Mouse (Mus musculus): ENCODE measurements around the gene Slc38a3.
A peak's percentile ranks its signal among the peaks of the same experiment; 100 is the strongest.

Gene Slc38a3

DNA sequence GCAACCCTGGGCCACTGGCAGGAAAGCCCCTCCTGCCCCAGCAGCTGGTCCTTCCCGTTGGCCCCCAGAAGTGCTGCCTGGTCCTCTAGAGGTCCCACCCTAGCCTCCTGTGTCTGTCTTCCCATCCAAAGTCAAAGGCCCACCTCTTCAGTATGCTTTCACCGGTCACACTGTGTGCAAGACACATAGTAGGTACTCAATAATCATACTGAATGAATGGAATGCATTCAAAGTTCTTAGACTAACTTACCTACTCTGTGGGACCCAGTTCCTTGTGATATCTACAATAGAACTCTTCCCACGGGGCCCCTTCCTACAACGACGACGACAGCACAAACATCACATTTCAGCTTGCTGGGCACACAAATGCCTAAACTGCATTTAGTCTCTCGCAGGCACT is 4.0 kb downstream of the Slc38a3 start:
- DNase-seq (ENCODE audit: low spot score): no peak

- no peak for DNase-seq (ENCODE audit: low spot score)
Observed at GRCm38 (mm10) chr9:107663525-107663924, 5.8 kb downstream of the Slc38a3 start.

DNA sequence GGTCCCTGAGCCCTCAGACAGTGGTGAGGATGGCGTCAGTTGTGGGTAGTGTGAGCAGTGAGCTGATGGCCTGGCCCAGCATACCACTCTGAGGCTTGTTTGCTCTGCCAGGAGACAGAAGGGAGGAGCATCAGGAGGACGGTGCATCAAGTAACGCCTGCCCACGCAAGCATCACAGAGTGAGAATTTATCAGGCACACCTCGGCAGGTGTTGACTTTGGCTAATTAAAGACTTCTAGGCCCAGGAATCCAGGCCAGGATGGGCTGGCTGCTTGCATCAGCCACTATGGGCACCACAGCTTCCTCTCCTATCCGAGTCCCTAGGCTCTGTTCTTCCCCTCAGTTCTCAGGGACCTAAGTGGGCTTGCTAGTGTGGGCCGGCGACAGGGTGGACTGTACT is 7.0 kb downstream of the Slc38a3 start:
- no peak for DNase-seq (ENCODE audit: low spot score)

- DNase-seq (ENCODE audit: low spot score): no peak
Observed at GRCm38 (mm10) chr9:107660777-107661176, 8.6 kb downstream of the Slc38a3 start.

- DNase-seq (ENCODE audit: low spot score): no peak
Observed at GRCm38 (mm10) chr9:107659961-107660360, 9.4 kb downstream of the Slc38a3 start.

- DNase-seq (ENCODE audit: low spot score): no peak
Observed at GRCm38 (mm10) chr9:107659551-107659950, 9.8 kb downstream of the Slc38a3 start.

DNA sequence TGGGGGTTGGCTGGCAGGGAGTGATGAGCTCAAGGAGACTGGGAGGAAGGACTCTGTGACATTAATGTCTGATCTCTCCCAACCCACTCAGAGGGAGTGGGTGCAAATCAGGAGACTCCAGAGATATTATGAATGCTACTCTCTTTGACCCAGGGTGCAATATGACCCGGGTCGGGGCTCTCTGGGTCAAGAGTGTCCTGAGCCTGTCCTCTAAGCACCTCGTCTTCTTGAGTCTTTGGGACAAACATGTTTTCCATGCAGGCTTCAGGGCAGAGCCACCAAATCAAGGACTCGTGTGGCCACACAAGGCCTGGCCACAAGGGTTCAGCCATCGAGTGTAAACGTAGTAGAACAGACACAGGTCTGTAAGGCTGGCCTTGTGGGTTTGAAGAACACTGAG is 11.2 kb downstream of the Slc38a3 start:
- DNase-seq (ENCODE audit: low spot score): no peak

GRCm38 (mm10) chr9:107657144-107657543 is 12.2 kb downstream of the Slc38a3 start:
- DNase-seq (ENCODE audit: low spot score): no peak

DNA sequence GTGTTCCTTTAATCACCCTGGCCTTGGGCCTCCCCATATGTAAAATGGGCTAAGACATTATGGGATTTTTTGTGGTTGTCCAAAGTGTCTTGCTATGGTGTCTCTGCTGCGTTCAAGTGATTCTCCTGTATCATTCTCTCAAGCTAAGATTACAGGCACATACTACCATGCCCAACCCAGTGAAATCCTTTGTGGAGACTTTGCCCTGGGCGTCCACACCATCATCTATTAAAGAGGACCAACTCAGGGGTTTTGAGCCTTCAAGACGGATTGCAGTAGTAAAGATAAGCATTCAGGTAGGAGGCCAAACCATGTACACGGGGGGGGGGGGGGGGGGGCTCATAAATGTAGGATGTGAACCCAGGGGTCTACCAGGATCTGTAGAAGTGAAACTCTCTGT is 14.7 kb downstream of the Slc38a3 start:
- no peak for DNase-seq (ENCODE audit: low spot score)

- no peak for DNase-seq (ENCODE audit: low spot score)
Observed at GRCm38 (mm10) chr9:107653474-107653873, 15.9 kb downstream of the Slc38a3 start.

DNA sequence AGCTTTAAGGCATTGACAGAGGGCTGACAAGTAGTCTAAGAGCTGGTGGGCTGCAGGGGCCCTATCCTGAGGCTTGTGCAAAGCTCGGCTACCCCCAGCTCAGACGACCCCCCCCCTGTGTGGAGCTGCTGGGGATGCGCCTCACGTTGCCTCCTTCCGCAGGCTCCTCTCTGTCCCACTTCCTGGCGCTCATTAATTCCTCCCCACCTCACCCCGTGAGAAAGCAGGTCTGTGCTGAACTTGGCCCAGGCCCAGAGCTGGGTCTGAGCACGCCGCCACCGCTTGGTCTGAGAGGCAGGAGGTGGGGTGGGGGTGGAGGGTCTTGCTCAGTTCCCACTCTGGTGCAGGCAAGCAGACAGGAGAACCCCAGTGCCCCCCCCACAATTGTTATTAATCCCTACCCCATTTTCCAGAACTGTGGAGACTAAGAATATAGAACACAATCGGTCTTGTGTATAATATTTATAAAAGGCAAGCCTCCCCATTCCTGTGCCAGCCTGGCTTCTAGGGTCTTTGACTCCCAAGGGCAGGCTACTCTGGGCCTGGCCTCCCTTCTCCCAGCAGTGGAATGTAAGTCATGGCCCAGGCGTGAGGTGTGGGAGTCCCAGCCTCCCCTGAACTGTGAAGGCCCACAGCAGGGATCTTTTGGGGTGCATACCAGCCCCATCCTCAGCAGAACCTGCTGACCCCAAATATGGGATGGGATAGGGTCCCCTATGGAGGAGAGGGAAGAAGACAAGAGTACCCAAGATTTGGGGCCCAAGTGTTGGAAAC is 18.4 kb downstream of the Slc38a3 start:
- no peak for DNase-seq (ENCODE audit: low spot score)

DNA sequence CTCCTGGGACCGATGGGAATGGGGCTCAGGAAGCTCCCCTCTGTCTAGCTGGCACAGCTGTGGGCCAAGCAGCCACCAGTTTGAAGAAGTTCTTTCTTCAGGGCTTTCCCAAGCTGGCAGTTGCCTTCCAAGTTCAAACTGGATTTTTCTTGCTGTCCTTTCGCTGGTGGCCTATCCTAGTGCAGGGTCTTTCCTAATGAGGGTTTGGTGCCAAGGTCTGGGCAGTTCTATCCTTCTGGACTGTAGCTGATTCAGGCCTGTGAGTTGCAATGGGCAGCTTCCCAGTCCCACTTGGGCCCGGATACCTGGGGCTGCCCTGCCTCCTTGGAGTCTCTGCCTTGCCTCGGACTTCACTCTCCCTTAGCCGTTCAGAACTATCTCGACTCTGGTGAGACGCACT is 19.1 kb downstream of the Slc38a3 start:
- no peak for DNase-seq (ENCODE audit: low spot score)

DNA sequence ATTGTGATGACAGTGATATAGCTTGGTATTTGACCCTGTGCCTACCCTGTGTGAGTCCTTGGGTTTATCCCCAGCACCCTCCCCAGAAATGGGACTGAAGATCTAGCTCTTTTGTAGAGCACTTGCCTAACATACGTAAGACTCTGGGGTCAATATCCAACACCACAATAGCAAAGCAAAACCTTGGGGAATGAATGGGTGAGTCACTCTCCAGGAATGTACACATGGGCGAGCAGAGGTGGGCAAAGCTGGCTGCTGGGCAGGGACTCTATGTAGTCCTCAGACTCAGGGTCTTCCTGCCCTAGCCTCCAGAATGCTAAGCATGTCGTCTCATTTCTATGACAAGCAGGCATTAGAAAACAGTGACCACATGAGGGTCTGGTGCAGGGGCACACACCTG is 20.6 kb downstream of the Slc38a3 start:
- DNase-seq (ENCODE audit: low spot score): no peak

DNA sequence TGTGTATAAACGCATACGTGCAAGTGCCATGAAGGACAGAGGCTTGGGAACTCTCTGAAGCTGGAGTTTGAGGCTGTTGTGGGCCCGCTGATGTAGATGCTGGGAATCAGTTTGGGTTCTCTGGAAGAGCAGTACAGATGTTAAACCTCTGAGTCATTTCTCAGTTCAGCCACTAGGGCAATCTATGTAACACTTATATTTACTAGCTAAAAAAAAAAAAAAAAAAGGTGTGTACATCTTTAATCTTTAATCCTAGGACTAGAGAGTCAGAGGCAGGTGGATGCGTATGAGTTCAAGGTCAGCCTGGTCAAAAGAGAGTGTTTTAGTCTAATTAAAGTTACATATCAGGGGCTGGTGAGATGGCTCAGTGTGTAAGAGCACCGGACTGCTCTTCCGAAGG is 22.4 kb downstream of the Slc38a3 start:
- no peak for DNase-seq (ENCODE audit: low spot score)

GRCm38 (mm10) chr9:107645577-107645976 is 23.8 kb downstream of the Slc38a3 start:
- peak; percentile 73 for DNase-seq (ENCODE audit: low spot score)

GRCm38 (mm10) chr9:107645153-107645510 is 24.2 kb downstream of the Slc38a3 start:
- DNase-seq (ENCODE audit: low spot score): no peak

- DNase-seq (ENCODE audit: low spot score): peak; percentile 90
Observed at GRCm38 (mm10) chr9:107644495-107645152, 24.7 kb downstream of the Slc38a3 start.

- DNase-seq (ENCODE audit: low spot score): no peak
Observed at GRCm38 (mm10) chr9:107643544-107644214, 25.7 kb downstream of the Slc38a3 start.

DNA sequence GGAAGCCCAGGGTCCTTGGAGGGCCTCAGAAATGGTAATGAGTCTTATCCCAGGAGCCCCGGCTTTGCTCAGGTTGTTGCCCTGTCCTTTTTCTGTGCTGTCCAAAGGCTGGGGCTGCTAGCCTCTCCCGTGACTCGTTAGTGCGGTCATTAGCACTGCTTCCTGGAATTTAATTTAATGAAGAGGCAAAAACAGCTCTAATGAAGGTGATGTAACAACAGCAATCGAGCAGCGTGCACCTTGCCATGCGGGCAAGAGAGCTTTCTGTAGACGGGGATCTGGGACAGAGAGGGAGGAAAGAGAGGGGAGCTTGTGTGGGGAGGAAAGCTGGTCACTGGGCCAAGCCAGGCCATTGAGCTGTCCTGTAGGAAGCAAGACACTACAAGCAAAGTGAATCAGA is 27.7 kb downstream of the Slc38a3 start:
- DNase-seq (ENCODE audit: low spot score): no peak

- peak; percentile 57 for DNase-seq (ENCODE audit: low spot score)
Observed at GRCm38 (mm10) chr9:107640257-107640772, 29.0 kb downstream of the Slc38a3 start.

DNA sequence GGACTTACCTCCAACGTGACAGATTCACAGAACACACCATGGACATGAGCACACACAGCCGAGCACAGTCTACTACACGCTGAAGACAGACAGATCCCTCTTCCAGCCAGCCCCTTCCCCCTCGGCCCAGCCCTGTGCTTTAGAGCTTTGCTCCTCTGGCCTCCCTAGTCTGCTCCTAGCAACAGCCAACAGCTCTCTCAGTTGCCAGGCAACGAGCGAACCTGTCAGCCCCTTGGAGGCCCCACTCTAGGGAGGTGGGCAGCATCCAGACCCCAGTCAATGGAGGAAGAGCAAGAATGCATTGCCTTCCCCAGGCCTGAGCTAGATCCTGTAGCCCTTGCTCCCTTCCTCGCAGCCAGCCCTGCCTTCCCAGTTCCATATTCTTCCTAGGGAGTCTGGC is 32.3 kb downstream of the Slc38a3 start:
- no peak for DNase-seq (ENCODE audit: low spot score)

GRCm38 (mm10) chr9:107635279-107636028 is 33.9 kb downstream of the Slc38a3 start, which contains the start of gene Gnai2:
Gene Gnai2, minus strand, starts transcription at chr9:107635367.
- DNase-seq (ENCODE audit: low spot score): peak; percentile 92

Data from T-cell, adult 2 months (primary cell).